Mouse (Mus musculus): ENCODE results near the gene Mpeg1. TPM values are rescaled to one million over a fixed set of nuclear protein-coding genes. Genes with fewer than 3 reads are reported as not detected.

Gene Mpeg1
- polyA plus RNA-seq, 1 experiment from 2014 or later: 0.41 TPM

GRCm38 (mm10) chr19:12439581-12439980 is 21.0 kb upstream of the Mpeg1 start:
- H3K9ac ChIP-seq: no peak overlapping the region
- no peak for ATAC-seq (ENCODE audit: insufficient number of reproducible peaks, insufficient read depth, low FRiP score, low TSS enrichment, low read depth)
- H3K27ac ChIP-seq: no peak overlapping the region
- no peaks in the 10 kb centered on the region for H3K27me3 ChIP-seq
- no peak overlapping the region for H3K4me3 ChIP-seq
- WGBS: 51% methylated on average over 1 of the region's 1 CpGs
- H3K4me2 ChIP-seq: no peak overlapping the region
- no peaks in the 10 kb centered on the region for H3K36me3 ChIP-seq
- H3K9me3 ChIP-seq: no peaks in the 10 kb centered on the region
- H3K4me1 ChIP-seq: no peaks in the 10 kb centered on the region

- 70% methylated on average over 5 of the region's 5 CpGs for WGBS
- Histone ChIP-seq H3K27me3 (no peaks in the 10 kb centered on the region), H3K27ac (no peak overlapping the region), H3K36me3 (no peaks in the 10 kb centered on the region), H3K4me1 (no peaks in the 10 kb centered on the region), H3K4me2 (no peak overlapping the region), H3K4me3 (no peak overlapping the region), H3K9me3 (no peaks in the 10 kb centered on the region), H3K9ac (no peak overlapping the region)
- ATAC-seq (ENCODE audit: insufficient number of reproducible peaks, insufficient read depth, low FRiP score, low TSS enrichment, low read depth): no peak
These were observed 20.4 kb upstream of the Mpeg1 start for GRCm38 (mm10) chr19:12440103-12440725.

- no peak overlapping the region for H3K9ac ChIP-seq
- H3K4me2 ChIP-seq: no peak overlapping the region
- H3K27ac ChIP-seq: no peak overlapping the region
- 73% methylated on average over 4 of the region's 4 CpGs for WGBS
- H3K9me3 ChIP-seq: no peaks in the 10 kb centered on the region
- ATAC-seq (ENCODE audit: insufficient number of reproducible peaks, insufficient read depth, low FRiP score, low TSS enrichment, low read depth): no peak
- no peaks in the 10 kb centered on the region for H3K4me1 ChIP-seq
- H3K36me3 ChIP-seq: no peaks in the 10 kb centered on the region
- H3K4me3 ChIP-seq: no peak overlapping the region
- no peaks in the 10 kb centered on the region for H3K27me3 ChIP-seq
These were observed 18.0 kb upstream of the Mpeg1 start for GRCm38 (mm10) chr19:12442560-12442959.

GRCm38 (mm10) chr19:12445014-12445413 is 15.6 kb upstream of the Mpeg1 start:
- Histone ChIP-seq H3K4me2 (no peak overlapping the region), H3K4me1 (no peaks in the 10 kb centered on the region), H3K27ac (no peak overlapping the region), H3K9ac (no peak overlapping the region), H3K9me3 (no peaks in the 10 kb centered on the region), H3K4me3 (no peak overlapping the region), H3K27me3 (no peaks in the 10 kb centered on the region), H3K36me3 (no peaks in the 10 kb centered on the region)
- WGBS: 75% methylated on average over 3 of the region's 3 CpGs
- ATAC-seq (ENCODE audit: insufficient number of reproducible peaks, insufficient read depth, low FRiP score, low TSS enrichment, low read depth): no peak

- Histone ChIP-seq H3K9ac (no peak overlapping the region), H3K27me3 (no peaks in the 10 kb centered on the region), H3K9me3 (no peaks in the 10 kb centered on the region), H3K27ac (0 out of 2 replicates have a peak overlapping the region, but pooled peaks have one; percentile 17), H3K4me3 (no peak overlapping the region), H3K4me2 (peak overlapping the region; percentile 44), H3K36me3 (no peaks in the 10 kb centered on the region), H3K4me1 (peaks cover 5% of the 10 kb centered on the region)
- ATAC-seq (ENCODE audit: insufficient number of reproducible peaks, insufficient read depth, low FRiP score, low TSS enrichment, low read depth): 0 out of 2 replicates have a peak, but pooled peaks have one; percentile 37
- WGBS: 45% methylated on average over 12 of the region's 12 CpGs
These were observed 3.0 kb upstream of the Mpeg1 start for GRCm38 (mm10) chr19:12457401-12458066.

- WGBS: 87% methylated on average over 4 of the region's 4 CpGs
- no peak for ATAC-seq (ENCODE audit: insufficient number of reproducible peaks, insufficient read depth, low FRiP score, low TSS enrichment, low read depth)
- Histone ChIP-seq H3K27ac (no peak overlapping the region), H3K4me2 (no peak overlapping the region), H3K27me3 (no peaks in the 10 kb centered on the region), H3K4me1 (peaks cover 11% of the 10 kb centered on the region), H3K9me3 (no peaks in the 10 kb centered on the region), H3K4me3 (no peak overlapping the region), H3K36me3 (no peaks in the 10 kb centered on the region), H3K9ac (no peak overlapping the region)
These were observed 1.1 kb upstream of the Mpeg1 start for GRCm38 (mm10) chr19:12459516-12459915.

- Histone ChIP-seq H3K36me3 (no peaks in the 10 kb centered on the region), H3K9ac (no peak overlapping the region), H3K4me1 (peaks cover 6% of the 10 kb centered on the region; the same call in 1 of the 2 replicates), H3K27me3 (no peaks in the 10 kb centered on the region), H3K4me2 (no peak overlapping the region), H3K4me3 (no peak overlapping the region), H3K9me3 (no peaks in the 10 kb centered on the region), H3K27ac (no peak overlapping the region)
- no peak for ATAC-seq (ENCODE audit: insufficient number of reproducible peaks, insufficient read depth, low FRiP score, low TSS enrichment, low read depth)
- WGBS: 58% methylated on average over 7 of the region's 7 CpGs
These were observed 2.5 kb downstream of the Mpeg1 start for GRCm38 (mm10) chr19:12462851-12463721.

- H3K4me3 ChIP-seq: no peak overlapping the region
- H3K27ac ChIP-seq: no peak overlapping the region
- peaks cover 6% of the 10 kb centered on the region; the same call in 1 of the 2 replicates for H3K4me1 ChIP-seq
- H3K4me2 ChIP-seq: no peak overlapping the region
- H3K9me3 ChIP-seq: no peaks in the 10 kb centered on the region
- 0 out of 2 replicates have a peak, but pooled peaks cover 3% of the 10 kb centered on the region for H3K36me3 ChIP-seq
- ATAC-seq (ENCODE audit: insufficient number of reproducible peaks, insufficient read depth, low FRiP score, low TSS enrichment, low read depth): no peak
- H3K9ac ChIP-seq: no peak overlapping the region
- H3K27me3 ChIP-seq: no peaks in the 10 kb centered on the region
- WGBS: 12% methylated on average over 1 of the region's 1 CpGs
These were observed 3.1 kb downstream of the Mpeg1 start for GRCm38 (mm10) chr19:12463722-12464035.

- no peak overlapping the region for H3K4me2 ChIP-seq
- no peak overlapping the region for H3K9ac ChIP-seq
- WGBS: 76% methylated on average over 5 of the region's 5 CpGs
- H3K4me1 ChIP-seq: peaks cover 6% of the 10 kb centered on the region; the same call in 1 of the 2 replicates
- H3K27ac ChIP-seq: no peak overlapping the region
- no peak for ATAC-seq (ENCODE audit: insufficient number of reproducible peaks, insufficient read depth, low FRiP score, low TSS enrichment, low read depth)
- H3K4me3 ChIP-seq: no peak overlapping the region
- H3K27me3 ChIP-seq: no peaks in the 10 kb centered on the region
- H3K9me3 ChIP-seq: no peaks in the 10 kb centered on the region
- 0 out of 2 replicates have a peak, but pooled peaks cover 4% of the 10 kb centered on the region for H3K36me3 ChIP-seq
These were observed 3.5 kb downstream of the Mpeg1 start for GRCm38 (mm10) chr19:12464127-12464526.

- ATAC-seq (ENCODE audit: insufficient number of reproducible peaks, insufficient read depth, low FRiP score, low TSS enrichment, low read depth): no peak
- no peak overlapping the region for H3K9ac ChIP-seq
- 0 out of 2 replicates have a peak, but pooled peaks cover 4% of the 10 kb centered on the region for H3K36me3 ChIP-seq
These were observed 4.1 kb downstream of the Mpeg1 start for GRCm38 (mm10) chr19:12464674-12465073.

GRCm38 (mm10) chr19:12465530-12466144 is 5.1 kb downstream of the Mpeg1 start:
- Histone ChIP-seq H3K36me3 (0 out of 2 replicates have a peak, but pooled peaks cover 4% of the 10 kb centered on the region), H3K9me3 (no peaks in the 10 kb centered on the region), H3K9ac (no peak overlapping the region), H3K4me3 (no peak overlapping the region), H3K4me1 (peaks cover 6% of the 10 kb centered on the region; the same call in 1 of the 2 replicates), H3K4me2 (no peak overlapping the region), H3K27me3 (no peaks in the 10 kb centered on the region), H3K27ac (no peak overlapping the region)
- WGBS: 92% methylated on average over 10 of the region's 10 CpGs
- no peak for ATAC-seq (ENCODE audit: insufficient number of reproducible peaks, insufficient read depth, low FRiP score, low TSS enrichment, low read depth)

More at GRCm38 (mm10) chr19:12464674-12465073, 4.1 kb downstream of the Mpeg1 start:
- Histone ChIP-seq H3K27ac (no peak overlapping the region), H3K4me2 (no peak overlapping the region), H3K27me3 (no peaks in the 10 kb centered on the region), H3K9me3 (no peaks in the 10 kb centered on the region), H3K4me1 (peaks cover 6% of the 10 kb centered on the region; the same call in 1 of the 2 replicates), H3K4me3 (no peak overlapping the region)
- WGBS: 78% methylated on average over 4 of the region's 4 CpGs
